Mouse (Mus musculus): ENCODE data around the gene Shpk. TPM values are rescaled to one million over a fixed set of nuclear protein-coding genes. Genes with fewer than 3 reads are reported as not detected.
A peak's percentile ranks its signal among the peaks of the same experiment; 100 is the strongest.

Gene Shpk
- 0.93 and 0.94 TPM in 2 replicates for polyA plus RNA-seq (2011; ENCODE audit: insufficient read depth, insufficient read length, low read depth, missing spikeins)

GRCm38 (mm10) chr11:73199230-73199712 lies at the start of gene Shpk:
Shpk (plus strand) TSS chr11:73199460.
- Histone ChIP-seq H3K27ac (ENCODE audit: insufficient read depth, low read length) (no peak within 1 kb of the TSS), H3K9ac (ENCODE audit: low read depth, poor library complexity, severe bottlenecking) (peak within 1 kb of the TSS; percentile 45), H3K4me1 (ENCODE audit: control insufficient read depth, insufficient read depth, low read length) (no peaks in the 10 kb centered on the region), H3K27me3 (ENCODE audit: control insufficient read depth, insufficient read depth, low read length, poor library complexity, severe bottlenecking) (no peaks in the 10 kb centered on the region), H3K9me3 (replicated peaks; ENCODE audit: control insufficient read depth, insufficient read depth, low read length, poor library complexity, severe bottlenecking) (no peaks in the 10 kb centered on the region), H3K36me3 (ENCODE audit: control insufficient read depth, insufficient read depth, low read length, poor library complexity, severe bottlenecking) (no peaks in the 10 kb centered on the region), H3K4me3 (ENCODE audit: low read depth, low read length) (peak within 1 kb of the TSS; percentile 91)
- no peak for TF ChIP-seq POLR2A (IDR thresholded peaks at IDR 0.05; ENCODE audit: insufficient read depth, low read length)
- no peak for TF ChIP-seq EP300 (IDR thresholded peaks at IDR 0.05; ENCODE audit: insufficient read depth, low read depth, low read length)
- no peak for TF ChIP-seq CTCF (IDR thresholded peaks at IDR 0.05; ENCODE audit: low read depth, low read length)

- Histone ChIP-seq H3K9ac (ENCODE audit: low read depth, poor library complexity, severe bottlenecking) (no peak overlapping the region), H3K4me3 (ENCODE audit: low read depth, low read length) (no peak overlapping the region), H3K27ac (ENCODE audit: insufficient read depth, low read length) (no peak overlapping the region), H3K9me3 (replicated peaks; ENCODE audit: control insufficient read depth, insufficient read depth, low read length, poor library complexity, severe bottlenecking) (no peaks in the 10 kb centered on the region), H3K27me3 (ENCODE audit: control insufficient read depth, insufficient read depth, low read length, poor library complexity, severe bottlenecking) (no peaks in the 10 kb centered on the region; the same call in 1 of the 2 replicates), H3K4me1 (ENCODE audit: control insufficient read depth, insufficient read depth, low read length) (no peaks in the 10 kb centered on the region), H3K36me3 (ENCODE audit: control insufficient read depth, insufficient read depth, low read length, poor library complexity, severe bottlenecking) (no peaks in the 10 kb centered on the region)
- TF ChIP-seq EP300 (IDR thresholded peaks at IDR 0.05; ENCODE audit: insufficient read depth, low read depth, low read length) = no peak
- TF ChIP-seq CTCF (IDR thresholded peaks at IDR 0.05; ENCODE audit: low read depth, low read length) = no peak
- TF ChIP-seq POLR2A (IDR thresholded peaks at IDR 0.05; ENCODE audit: insufficient read depth, low read length) = no peak
Observed at GRCm38 (mm10) chr11:73155071-73155470, 44.2 kb upstream of the Shpk start.

- H3K36me3 ChIP-seq (ENCODE audit: control insufficient read depth, insufficient read depth, low read length, poor library complexity, severe bottlenecking) = no peaks in the 10 kb centered on the region
- H3K27ac ChIP-seq (ENCODE audit: insufficient read depth, low read length) = no peak within 1 kb of the TSS
- H3K27me3 ChIP-seq (ENCODE audit: control insufficient read depth, insufficient read depth, low read length, poor library complexity, severe bottlenecking) = no peaks in the 10 kb centered on the region; the same call in 1 of the 2 replicates
- no peaks in the 10 kb centered on the region for H3K9me3 ChIP-seq (replicated peaks; ENCODE audit: control insufficient read depth, insufficient read depth, low read length, poor library complexity, severe bottlenecking)
- H3K4me3 ChIP-seq (ENCODE audit: low read depth, low read length) = peak within 1 kb of the TSS; percentile 66
- H3K4me1 ChIP-seq (ENCODE audit: control insufficient read depth, insufficient read depth, low read length) = no peaks in the 10 kb centered on the region
- peak within 1 kb of the TSS; percentile 32 for H3K9ac ChIP-seq (ENCODE audit: low read depth, poor library complexity, severe bottlenecking)
- TF ChIP-seq EP300 (IDR thresholded peaks at IDR 0.05; ENCODE audit: insufficient read depth, low read depth, low read length) (no peak), POLR2A (IDR thresholded peaks at IDR 0.05; ENCODE audit: insufficient read depth, low read length) (no peak), CTCF (IDR thresholded peaks at IDR 0.05; ENCODE audit: low read depth, low read length) (no peak)
Observed at GRCm38 (mm10) chr11:73159957-73160810, 39.1 kb upstream of the Shpk start, which contains the start of gene P2rx5. P2rx5 (plus strand) TSS chr11:73160421.

- Histone ChIP-seq H3K9ac (ENCODE audit: low read depth, poor library complexity, severe bottlenecking) (peak overlapping the region; percentile 32), H3K9me3 (replicated peaks; ENCODE audit: control insufficient read depth, insufficient read depth, low read length, poor library complexity, severe bottlenecking) (no peaks in the 10 kb centered on the region), H3K27ac (ENCODE audit: insufficient read depth, low read length) (no peak overlapping the region), H3K27me3 (ENCODE audit: control insufficient read depth, insufficient read depth, low read length, poor library complexity, severe bottlenecking) (no peaks in the 10 kb centered on the region; the same call in 1 of the 2 replicates), H3K36me3 (ENCODE audit: control insufficient read depth, insufficient read depth, low read length, poor library complexity, severe bottlenecking) (no peaks in the 10 kb centered on the region), H3K4me3 (ENCODE audit: low read depth, low read length) (peak overlapping the region; percentile 66), H3K4me1 (ENCODE audit: control insufficient read depth, insufficient read depth, low read length) (no peaks in the 10 kb centered on the region)
- TF ChIP-seq CTCF (IDR thresholded peaks at IDR 0.05; ENCODE audit: low read depth, low read length) (no peak), EP300 (IDR thresholded peaks at IDR 0.05; ENCODE audit: insufficient read depth, low read depth, low read length) (no peak), POLR2A (IDR thresholded peaks at IDR 0.05; ENCODE audit: insufficient read depth, low read length) (no peak)
Observed at GRCm38 (mm10) chr11:73160811-73161200, 38.5 kb upstream of the Shpk start.

GRCm38 (mm10) chr11:73161616-73162015 lies 37.6 kb upstream of the Shpk start:
- no peak overlapping the region for H3K4me3 ChIP-seq (ENCODE audit: low read depth, low read length)
- H3K9ac ChIP-seq (ENCODE audit: low read depth, poor library complexity, severe bottlenecking) = no peak overlapping the region
- H3K27me3 ChIP-seq (ENCODE audit: control insufficient read depth, insufficient read depth, low read length, poor library complexity, severe bottlenecking) = no peaks in the 10 kb centered on the region; the same call in 1 of the 2 replicates
- no peaks in the 10 kb centered on the region for H3K36me3 ChIP-seq (ENCODE audit: control insufficient read depth, insufficient read depth, low read length, poor library complexity, severe bottlenecking)
- H3K9me3 ChIP-seq (replicated peaks; ENCODE audit: control insufficient read depth, insufficient read depth, low read length, poor library complexity, severe bottlenecking) = no peaks in the 10 kb centered on the region
- H3K4me1 ChIP-seq (ENCODE audit: control insufficient read depth, insufficient read depth, low read length) = no peaks in the 10 kb centered on the region
- TF ChIP-seq CTCF (IDR thresholded peaks at IDR 0.05; ENCODE audit: low read depth, low read length) (no peak), EP300 (IDR thresholded peaks at IDR 0.05; ENCODE audit: insufficient read depth, low read depth, low read length) (no peak), POLR2A (IDR thresholded peaks at IDR 0.05; ENCODE audit: insufficient read depth, low read length) (no peak)
- H3K27ac ChIP-seq (ENCODE audit: insufficient read depth, low read length) = no peak overlapping the region

GRCm38 (mm10) chr11:73162284-73162683 lies 37.0 kb upstream of the Shpk start:
- no peaks in the 10 kb centered on the region for H3K4me1 ChIP-seq (ENCODE audit: control insufficient read depth, insufficient read depth, low read length)
- H3K9ac ChIP-seq (ENCODE audit: low read depth, poor library complexity, severe bottlenecking) = no peak overlapping the region

More at GRCm38 (mm10) chr11:73162284-73162683, 37.0 kb upstream of the Shpk start:
- TF ChIP-seq EP300 (IDR thresholded peaks at IDR 0.05; ENCODE audit: insufficient read depth, low read depth, low read length) = no peak
- TF ChIP-seq CTCF (IDR thresholded peaks at IDR 0.05; ENCODE audit: low read depth, low read length) = no peak
- no peak for TF ChIP-seq POLR2A (IDR thresholded peaks at IDR 0.05; ENCODE audit: insufficient read depth, low read length)
- no peaks in the 10 kb centered on the region for H3K9me3 ChIP-seq (replicated peaks; ENCODE audit: control insufficient read depth, insufficient read depth, low read length, poor library complexity, severe bottlenecking)
- H3K27ac ChIP-seq (ENCODE audit: insufficient read depth, low read length) = no peak overlapping the region
- no peak overlapping the region for H3K4me3 ChIP-seq (ENCODE audit: low read depth, low read length)
- H3K36me3 ChIP-seq (ENCODE audit: control insufficient read depth, insufficient read depth, low read length, poor library complexity, severe bottlenecking) = no peaks in the 10 kb centered on the region
- no peaks in the 10 kb centered on the region for H3K27me3 ChIP-seq (ENCODE audit: control insufficient read depth, insufficient read depth, low read length, poor library complexity, severe bottlenecking)
